7 mouse cellular contexts compared by ENCODE assay signal in genomic region chr17:90086826-90087225, GRCm38 (mm10).
DNase-seq lines count a peak whose midpoint lies in the region; ATAC-seq lines count a peak whose summit lies in the region.

No protein-coding gene starts in this region.

- no peaks in the 10 kb centered on the region for H3K27me3 ChIP-seq in kidney, embryonic 15.5 days
- no peaks in the 10 kb centered on the region for H3K27me3 ChIP-seq in intestine, embryonic 15.5 days (replicated peaks)

- no peak overlapping the region for H3K4me2 ChIP-seq in kidney, embryonic 15.5 days
- H3K4me2 ChIP-seq in intestine, embryonic 15.5 days (replicated peaks) = no peak overlapping the region

- 53% methylated on average over 1 of the region's 1 CpGs for WGBS in kidney, embryonic 15.5 days
- 28% methylated on average over 1 of the region's 1 CpGs for WGBS in intestine, embryonic 15.5 days

- H3K4me1 ChIP-seq in kidney, embryonic 15.5 days = 0 out of 2 replicates have a peak, but pooled peaks cover 5% of the 10 kb centered on the region
- 0 out of 2 replicates have a peak, but pooled peaks cover 3% of the 10 kb centered on the region for H3K4me1 ChIP-seq in intestine, embryonic 15.5 days (replicated peaks)

- H3K4me3 ChIP-seq in kidney, embryonic 15.5 days (replicated peaks) = no peak overlapping the region
- H3K4me3 ChIP-seq in intestine, embryonic 15.5 days (replicated peaks) = no peak overlapping the region

- H3K27ac ChIP-seq in kidney, embryonic 15.5 days = no peak overlapping the region
- no peak overlapping the region for H3K27ac ChIP-seq in intestine, embryonic 15.5 days

- intact Hi-C loops in left cerebral cortex, postnatal 25 days (cut with DNase I) = loop anchor here (5.0 to 10.0 kb wide), 2 partner anchors 368 to 435 kb away; no protein-coding TSS in a partner anchor
- intact Hi-C loops in heart, postnatal 14 days (cut with DNase I) = no loop called here

- peak; percentile 85 to 93 for DNase-seq in cerebellum, postnatal 25 days
- peak; percentile 50 to 72 for DNase-seq in frontal cortex, adult 2 months (ENCODE audit: extremely low spot score in 1 of 2, low spot score in 1 of 2)
- DNase-seq in left cerebral cortex, postnatal 25 days (ENCODE audit: low spot score in 2 of 2) = peak; percentile 66 to 87
- peak; percentile 34 for DNase-seq in right cerebral cortex, postnatal 14 days
- no peak for DNase-seq in heart, postnatal 14 days

- ATAC-seq in kidney, embryonic 15.5 days (replicated peaks; ENCODE audit: low FRiP score) = no peak
- no peak for ATAC-seq in intestine, embryonic 15.5 days

- H3K9me3 ChIP-seq in kidney, embryonic 15.5 days (replicated peaks) = no peaks in the 10 kb centered on the region
- no peaks in the 10 kb centered on the region for H3K9me3 ChIP-seq in intestine, embryonic 15.5 days

- H3K9ac ChIP-seq in kidney, embryonic 15.5 days = no peak overlapping the region
- no peak overlapping the region for H3K9ac ChIP-seq in intestine, embryonic 15.5 days

- no peaks in the 10 kb centered on the region for H3K36me3 ChIP-seq in kidney, embryonic 15.5 days
- no peaks in the 10 kb centered on the region for H3K36me3 ChIP-seq in intestine, embryonic 15.5 days

Comparison
In these comparisons a context has a peak if more than half of its experiments do, and no peak if none do; other contexts are left out.
1. DNase-seq: peak in cerebellum, postnatal 25 days (2 of 2), frontal cortex, adult 2 months (2 of 2), left cerebral cortex, postnatal 25 days (2 of 2) and right cerebral cortex, postnatal 14 days (single experiment); none in heart, postnatal 14 days (0 of 2).